Mouse (Mus musculus) liver, embryonic 16.5 days (tissue): Measurements from ENCODE around the gene Cda. TPM values are rescaled to one million over a fixed set of nuclear protein-coding genes. Genes with fewer than 3 reads are reported as not detected.

ENCODE experiments used
- ATAC-seq: fragments of 200-750 bp; cut with Nextera tagmentation; 2 replicates; pipeline ENCODE4 v1.8.0; 2017; ENCODE audit warnings: low read depth, mild to moderate bottlenecking, moderate number of reproducible peaks, moderate library complexity
- H3K27ac ChIP-seq: fragments of 300-500 bp; sonication (generic); 2 replicates; pipeline ENCODE4 v1.5.1; 2014; ENCODE audit warnings: mild to moderate bottlenecking, low read length
- H3K27me3 ChIP-seq: fragments of 300-500 bp; sonication (generic); 2 replicates; pipeline ENCODE4 v1.6.1; 2014; ENCODE audit warnings: low read depth, low read length, mixed read lengths; ENCODE audit not compliant: control insufficient read depth, insufficient read depth
- H3K36me3 ChIP-seq: fragments of 300-500 bp; sonication (generic); 2 replicates; pipeline ENCODE4 v1.6.1; 2014; ENCODE audit warnings: mild to moderate bottlenecking; ENCODE audit not compliant: control insufficient read depth, insufficient read depth
- H3K4me1 ChIP-seq: fragments of 300-500 bp; sonication (generic); 2 replicates; pipeline ENCODE4 v1.6.1; 2014; ENCODE audit warnings: low read depth, low read length, mixed read lengths; ENCODE audit not compliant: control insufficient read depth
- H3K4me2 ChIP-seq: fragments of 300-500 bp; sonication (generic); 2 replicates; pipeline ENCODE4 v1.6.1; 2014; ENCODE audit warnings: low read depth, low read length, mixed read lengths
- H3K4me3 ChIP-seq: fragments of 300-500 bp; sonication (generic); 2 replicates; pipeline ENCODE4 v1.5.1; 2014; ENCODE audit warnings: low read depth, mild to moderate bottlenecking, low read length
- H3K9ac ChIP-seq: fragments of 300-500 bp; sonication (generic); 2 replicates; pipeline ENCODE4 v1.6.1; 2014; ENCODE audit warnings: low read depth, low read length
- H3K9me3 ChIP-seq: fragments of 300-500 bp; sonication (generic); replicated peaks from 2 replicates; pipeline ENCODE4 v1.6.1; 2016; ENCODE audit warnings: low read length; ENCODE audit not compliant: control insufficient read depth
- WGBS: fragments of 180-500 bp; shearing (Covaris S2); extraction: QIAGEN DNeasy Blood & Tissue Kit; methylation state at CpG from one replicate; pipeline ENCODE4 v1.1.7; 2014; ENCODE audit not compliant: insufficient replicate concordance; 5-methylcytosine and 5-hydroxymethylcytosine counted together
- polyA plus RNA-seq: library from polyadenylated mRNA; unstranded; fragments of >200 nt; fragmentation: Nextera tagmentation; extraction: Ambion mirVana; gene quantifications from 2 replicates; pipeline ENCODE4 v1.2.1, GENCODE M21; 2015

Gene Cda
- polyA plus RNA-seq, 1 experiment from 2014 or later = 5.7 TPM

GRCm38 (mm10) chr4:138377526-138377925 is 9.7 kb upstream of the Cda start:
- no peak overlapping the region for H3K4me2 ChIP-seq
- ATAC-seq = no peak
- WGBS = 40% methylated on average over 6 of the region's 6 CpGs
- H3K4me1 ChIP-seq = no peaks in the 10 kb centered on the region
- no peaks in the 10 kb centered on the region for H3K9me3 ChIP-seq
- H3K27me3 ChIP-seq = no peaks in the 10 kb centered on the region
- H3K4me3 ChIP-seq = no peak overlapping the region
- no peak overlapping the region for H3K9ac ChIP-seq
- no peaks in the 10 kb centered on the region for H3K36me3 ChIP-seq
- no peak overlapping the region for H3K27ac ChIP-seq

- Histone ChIP-seq H3K27ac (no peak overlapping the region), H3K36me3 (no peaks in the 10 kb centered on the region), H3K4me3 (no peak overlapping the region), H3K9me3 (no peaks in the 10 kb centered on the region), H3K27me3 (no peaks in the 10 kb centered on the region), H3K4me2 (no peak overlapping the region), H3K9ac (no peak overlapping the region), H3K4me1 (no peaks in the 10 kb centered on the region)
- ATAC-seq = no peak
- WGBS = 63% methylated on average over 3 of the region's 3 CpGs
Measured at GRCm38 (mm10) chr4:138375117-138375516, 7.3 kb upstream of the Cda start.

GRCm38 (mm10) chr4:138370996-138371516 is 3.3 kb upstream of the Cda start:
- H3K27ac ChIP-seq = no peak overlapping the region
- no peak overlapping the region for H3K4me3 ChIP-seq
- no peaks in the 10 kb centered on the region for H3K36me3 ChIP-seq
- no peaks in the 10 kb centered on the region for H3K9me3 ChIP-seq
- ATAC-seq = no peak
- WGBS = 67% methylated on average over 5 of the region's 5 CpGs
- no peak overlapping the region for H3K4me2 ChIP-seq
- no peak overlapping the region for H3K9ac ChIP-seq
- H3K27me3 ChIP-seq = peaks cover 3% of the 10 kb centered on the region; the same call in 1 of the 2 replicates
- no peaks in the 10 kb centered on the region; the same call in 1 of the 2 replicates for H3K4me1 ChIP-seq

- Histone ChIP-seq H3K27me3 (peaks cover 3% of the 10 kb centered on the region; the same call in 1 of the 2 replicates), H3K4me3 (no peak overlapping the region), H3K36me3 (no peaks in the 10 kb centered on the region), H3K27ac (no peak overlapping the region), H3K4me1 (no peaks in the 10 kb centered on the region; the same call in 1 of the 2 replicates), H3K9ac (no peak overlapping the region), H3K4me2 (peak overlapping the region; percentile 40; the same call in 1 of the 2 replicates), H3K9me3 (no peaks in the 10 kb centered on the region)
- 24% methylated on average over 12 of the region's 12 CpGs for WGBS
- ATAC-seq = no peak
Measured at GRCm38 (mm10) chr4:138368498-138369260, 887 bp upstream of the Cda start.

- no peaks in the 10 kb centered on the region for H3K36me3 ChIP-seq
- no peak overlapping the region for H3K4me2 ChIP-seq
- no peak overlapping the region for H3K4me3 ChIP-seq
- H3K27me3 ChIP-seq = peaks cover 3% of the 10 kb centered on the region; the same call in 1 of the 2 replicates
- H3K27ac ChIP-seq = no peak overlapping the region
- H3K9ac ChIP-seq = no peak overlapping the region
- no peaks in the 10 kb centered on the region for H3K9me3 ChIP-seq
- 33% methylated on average over 2 of the region's 2 CpGs for WGBS
- peak; percentile 39; the same call in 1 of the 2 replicates for ATAC-seq
- no peaks in the 10 kb centered on the region; the same call in 1 of the 2 replicates for H3K4me1 ChIP-seq
Measured at GRCm38 (mm10) chr4:138366561-138366960, 1.2 kb downstream of the Cda start.

GRCm38 (mm10) chr4:138363511-138363910 is 4.3 kb downstream of the Cda start:
- 44% methylated on average over 5 of the region's 5 CpGs for WGBS
- H3K9me3 ChIP-seq = no peaks in the 10 kb centered on the region

GRCm38 (mm10) chr4:138362883-138363282 is 4.9 kb downstream of the Cda start:
- no peak for ATAC-seq
- no peaks in the 10 kb centered on the region for H3K4me1 ChIP-seq
- H3K36me3 ChIP-seq = no peaks in the 10 kb centered on the region
- no peak overlapping the region for H3K4me2 ChIP-seq
- H3K27me3 ChIP-seq = peaks cover 3% of the 10 kb centered on the region; the same call in 1 of the 2 replicates
- no peak overlapping the region for H3K27ac ChIP-seq
- WGBS = 73% methylated on average over 7 of the region's 7 CpGs
- no peak overlapping the region for H3K4me3 ChIP-seq
- no peaks in the 10 kb centered on the region for H3K9me3 ChIP-seq
- H3K9ac ChIP-seq = no peak overlapping the region

More at GRCm38 (mm10) chr4:138363511-138363910, 4.3 kb downstream of the Cda start:
- H3K27me3 ChIP-seq = peaks cover 5% of the 10 kb centered on the region; the same call in 1 of the 2 replicates
- H3K4me3 ChIP-seq = no peak overlapping the region
- no peak overlapping the region for H3K27ac ChIP-seq
- H3K4me2 ChIP-seq = no peak overlapping the region
- no peaks in the 10 kb centered on the region; the same call in 1 of the 2 replicates for H3K4me1 ChIP-seq
- ATAC-seq = no peak
- no peaks in the 10 kb centered on the region for H3K36me3 ChIP-seq
- H3K9ac ChIP-seq = no peak overlapping the region

GRCm38 (mm10) chr4:138361370-138361821 is 6.4 kb downstream of the Cda start:
- H3K9ac ChIP-seq = no peak overlapping the region
- H3K4me3 ChIP-seq = no peak overlapping the region
- 26% methylated on average over 11 of the region's 11 CpGs for WGBS
- H3K9me3 ChIP-seq = no peaks in the 10 kb centered on the region
- H3K4me2 ChIP-seq = no peak overlapping the region
- peaks cover 2% of the 10 kb centered on the region; the same call in 1 of the 2 replicates for H3K27me3 ChIP-seq
- H3K27ac ChIP-seq = no peak overlapping the region
- H3K36me3 ChIP-seq = no peaks in the 10 kb centered on the region
- H3K4me1 ChIP-seq = no peaks in the 10 kb centered on the region
- no peak for ATAC-seq

- Histone ChIP-seq H3K27me3 (peaks cover 2% of the 10 kb centered on the region; the same call in 1 of the 2 replicates), H3K36me3 (no peaks in the 10 kb centered on the region), H3K4me3 (no peak overlapping the region), H3K27ac (no peak overlapping the region), H3K4me1 (no peaks in the 10 kb centered on the region), H3K9ac (no peak overlapping the region), H3K9me3 (no peaks in the 10 kb centered on the region), H3K4me2 (no peak overlapping the region)
- no peak for ATAC-seq
- WGBS = 50% methylated on average over 3 of the region's 3 CpGs
Measured at GRCm38 (mm10) chr4:138358176-138358575, 9.6 kb downstream of the Cda start.
